Mouse (Mus musculus): Measurements from ENCODE around the gene Osbpl9. TPM values are rescaled to one million over a fixed set of nuclear protein-coding genes. Genes with fewer than 3 reads are reported as not detected.

The Osbpl9 gene
- total and polyA plus RNA-seq, 3 experiments: 91.6 to 102 (median 92.3) TPM

DNA sequence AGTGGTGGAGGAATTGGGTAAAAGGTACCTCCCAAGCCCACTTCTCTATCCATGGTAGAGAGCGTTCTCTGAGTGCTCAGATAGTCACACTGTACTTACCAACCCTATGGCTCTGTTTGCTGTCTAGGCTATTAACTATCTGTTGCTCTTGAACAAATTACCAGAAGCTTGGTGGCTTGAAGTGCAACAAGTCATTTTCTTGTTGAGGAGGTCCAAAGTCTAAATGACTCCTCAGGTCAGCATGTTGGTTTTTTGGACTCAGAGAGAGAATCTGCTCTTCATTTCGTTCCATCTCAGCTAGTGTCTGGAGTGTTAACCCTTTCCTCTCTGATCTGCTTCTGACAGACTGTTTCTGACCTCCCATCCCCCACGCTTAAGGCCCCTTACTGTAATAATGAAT lies 177.0 kb downstream of the Osbpl9 start:
- no peak overlapping the region for H3K4me3 ChIP-seq
- no peaks in the 10 kb centered on the region for H3K79me2 ChIP-seq (replicated peaks; ENCODE audit: control insufficient read depth, insufficient read depth, low read length)
- WGBS: 68% methylated on average over 3 of the region's 3 CpGs
- no peak for TF ChIP-seq POLR2A (IDR thresholded peaks at IDR 0.05; ENCODE audit: insufficient read depth, low read depth, low read length)
- no peak for TF ChIP-seq CTCF (IDR thresholded peaks at IDR 0.05)
- TF ChIP-seq EP300 (IDR thresholded peaks at IDR 0.05; ENCODE audit: insufficient read depth, low read depth, low read length): no peak
- H3K27ac ChIP-seq: no peak overlapping the region
- H3K27me3 ChIP-seq (ENCODE audit: control insufficient read depth, insufficient read depth, low read length): no peaks in the 10 kb centered on the region
- H3K4me1 ChIP-seq (ENCODE audit: control insufficient read depth, insufficient read depth, low read length): no peaks in the 10 kb centered on the region
- intact Hi-C loops (cut with DNase I): no loop called here
- DNase-seq: no peak
- no peak overlapping the region for H3K9ac ChIP-seq (ENCODE audit: low read depth, low read length)
- H3K36me3 ChIP-seq (ENCODE audit: control insufficient read depth, insufficient read depth, low read length): peaks cover 6% of the 10 kb centered on the region

DNA sequence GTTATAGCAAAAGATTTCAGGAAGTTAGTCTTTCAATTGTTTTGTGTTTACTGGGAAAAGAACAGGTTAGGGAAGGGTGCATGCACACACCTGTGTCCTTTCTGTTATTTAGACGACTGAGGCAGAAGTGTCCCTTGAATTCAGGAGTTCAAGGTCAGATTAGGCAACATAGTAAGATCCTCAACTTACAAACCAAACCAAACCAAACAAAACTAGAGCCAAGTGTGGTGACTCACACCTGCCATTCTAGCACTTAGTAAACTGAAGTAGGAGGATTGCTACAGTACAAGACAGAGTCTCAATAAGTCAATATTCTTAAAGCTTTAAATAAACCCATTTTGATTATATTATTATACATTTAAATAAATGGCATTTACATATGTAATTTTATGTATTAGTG lies 180.1 kb downstream of the Osbpl9 start:
- Histone ChIP-seq H3K27me3 (ENCODE audit: control insufficient read depth, insufficient read depth, low read length) (no peaks in the 10 kb centered on the region), H3K4me3 (no peak overlapping the region), H3K4me1 (ENCODE audit: control insufficient read depth, insufficient read depth, low read length) (no peaks in the 10 kb centered on the region; the same call in 1 of the 2 replicates), H3K27ac (no peak overlapping the region), H3K9ac (ENCODE audit: low read depth, low read length) (no peak overlapping the region), H3K36me3 (ENCODE audit: control insufficient read depth, insufficient read depth, low read length) (peaks cover 4% of the 10 kb centered on the region), H3K79me2 (replicated peaks; ENCODE audit: control insufficient read depth, insufficient read depth, low read length) (peaks cover 1% of the 10 kb centered on the region; the same call in 1 of the 2 replicates)
- TF ChIP-seq CTCF (IDR thresholded peaks at IDR 0.05) (no peak), POLR2A (IDR thresholded peaks at IDR 0.05; ENCODE audit: insufficient read depth, low read depth, low read length) (no peak), EP300 (IDR thresholded peaks at IDR 0.05; ENCODE audit: insufficient read depth, low read depth, low read length) (no peak)
- intact Hi-C loops (cut with DNase I): no loop called here
- WGBS: 63% methylated on average over 1 of the region's 1 CpGs
- no peak for DNase-seq

DNA sequence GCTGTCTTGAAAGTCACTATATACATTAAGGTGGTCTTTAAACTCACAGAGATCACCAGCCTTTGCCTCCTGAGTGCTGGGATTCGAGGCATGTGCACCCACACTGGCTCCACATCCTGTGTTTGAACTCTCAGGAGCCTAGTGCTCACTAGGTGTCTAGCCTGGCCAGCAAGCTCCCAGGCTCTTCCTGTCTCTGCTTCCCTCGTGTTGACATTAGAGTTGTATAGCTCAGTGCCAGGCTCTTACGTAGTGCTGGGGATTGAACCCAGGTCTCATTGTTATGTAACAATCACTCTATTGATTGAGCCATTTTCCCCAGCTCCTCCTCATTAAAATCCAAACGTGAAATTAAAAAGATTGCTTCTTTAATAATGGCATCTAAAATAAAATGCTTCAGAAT lies 182.8 kb downstream of the Osbpl9 start:
- Histone ChIP-seq H3K27ac (no peak overlapping the region), H3K36me3 (ENCODE audit: control insufficient read depth, insufficient read depth, low read length) (peaks cover 4% of the 10 kb centered on the region), H3K79me2 (replicated peaks; ENCODE audit: control insufficient read depth, insufficient read depth, low read length) (peaks cover 1% of the 10 kb centered on the region; the same call in 1 of the 2 replicates), H3K27me3 (ENCODE audit: control insufficient read depth, insufficient read depth, low read length) (no peaks in the 10 kb centered on the region), H3K4me3 (no peak overlapping the region), H3K4me1 (ENCODE audit: control insufficient read depth, insufficient read depth, low read length) (no peaks in the 10 kb centered on the region; the same call in 1 of the 2 replicates), H3K9ac (ENCODE audit: low read depth, low read length) (no peak overlapping the region)
- DNase-seq: no peak
- 65% methylated on average over 4 of the region's 4 CpGs for WGBS
- TF ChIP-seq EP300 (IDR thresholded peaks at IDR 0.05; ENCODE audit: insufficient read depth, low read depth, low read length) (no peak), CTCF (IDR thresholded peaks at IDR 0.05) (no peak), POLR2A (IDR thresholded peaks at IDR 0.05; ENCODE audit: insufficient read depth, low read depth, low read length) (no peak)
- intact Hi-C loops (cut with DNase I): no loop called here

DNA sequence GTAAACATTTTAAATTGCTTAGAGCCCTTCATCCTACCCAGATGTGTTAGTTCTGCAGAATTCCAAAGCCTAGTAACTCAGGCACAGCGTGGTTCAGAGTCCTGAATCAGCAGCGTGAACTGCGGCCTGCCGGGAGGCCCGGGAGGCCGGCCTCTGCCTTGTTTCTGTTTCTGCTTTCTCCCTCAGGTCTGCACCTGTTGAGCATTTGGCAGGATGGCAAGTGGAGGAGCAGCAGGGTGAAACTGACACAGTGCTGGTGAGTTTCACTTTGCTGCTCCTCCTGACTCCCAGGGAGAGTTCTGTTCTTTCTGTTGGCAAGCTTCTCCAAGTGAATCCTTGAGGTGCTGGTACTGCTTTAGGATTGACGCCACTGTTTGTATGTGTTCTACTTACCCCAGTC lies 184.6 kb downstream of the Osbpl9 start:
- H3K9ac ChIP-seq (ENCODE audit: low read depth, low read length): no peak overlapping the region
- H3K4me3 ChIP-seq: no peak overlapping the region
- H3K27ac ChIP-seq: no peak overlapping the region
- no peaks in the 10 kb centered on the region for H3K27me3 ChIP-seq (ENCODE audit: control insufficient read depth, insufficient read depth, low read length)
- no peaks in the 10 kb centered on the region; the same call in 1 of the 2 replicates for H3K4me1 ChIP-seq (ENCODE audit: control insufficient read depth, insufficient read depth, low read length)
- DNase-seq: no peak
- intact Hi-C loops (cut with DNase I): no loop called here
- TF ChIP-seq EP300 (IDR thresholded peaks at IDR 0.05; ENCODE audit: insufficient read depth, low read depth, low read length) (no peak), CTCF (IDR thresholded peaks at IDR 0.05) (no peak), POLR2A (IDR thresholded peaks at IDR 0.05; ENCODE audit: insufficient read depth, low read depth, low read length) (no peak)
- peaks cover 6% of the 10 kb centered on the region for H3K36me3 ChIP-seq (ENCODE audit: control insufficient read depth, insufficient read depth, low read length)
- peaks cover 6% of the 10 kb centered on the region; the same call in 1 of the 2 replicates for H3K79me2 ChIP-seq (replicated peaks; ENCODE audit: control insufficient read depth, insufficient read depth, low read length)
- WGBS: 82% methylated on average over 7 of the region's 7 CpGs

DNA sequence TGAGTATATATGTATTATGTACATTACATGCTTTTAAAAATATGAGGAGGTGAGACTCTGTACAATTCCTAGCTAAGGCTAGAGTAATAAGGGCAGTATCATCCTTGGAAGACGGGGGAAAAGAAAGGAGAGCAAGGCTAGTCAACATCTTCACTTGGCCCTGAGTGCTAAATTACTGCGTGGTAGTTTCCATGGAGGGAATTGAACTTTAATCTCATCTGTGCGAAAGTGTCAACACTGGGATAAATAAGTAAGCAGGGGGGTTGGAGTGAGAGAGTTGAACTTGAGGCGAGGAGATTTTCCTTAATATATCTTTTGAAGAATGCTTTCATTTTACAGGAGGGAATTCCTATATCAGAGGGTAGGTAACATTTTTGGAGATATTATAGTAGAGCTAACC lies 188.0 kb downstream of the Osbpl9 start:
- WGBS: 93% methylated on average over 4 of the region's 4 CpGs

More for the DNA sequence above, 188.0 kb downstream of the Osbpl9 start:
- intact Hi-C loops (cut with DNase I): no loop called here
- no peak for TF ChIP-seq CTCF (IDR thresholded peaks at IDR 0.05)
- TF ChIP-seq EP300 (IDR thresholded peaks at IDR 0.05; ENCODE audit: insufficient read depth, low read depth, low read length): no peak
- TF ChIP-seq POLR2A (IDR thresholded peaks at IDR 0.05; ENCODE audit: insufficient read depth, low read depth, low read length): no peak
- peaks cover 11% of the 10 kb centered on the region; the same call in 1 of the 2 replicates for H3K79me2 ChIP-seq (replicated peaks; ENCODE audit: control insufficient read depth, insufficient read depth, low read length)
- no peak overlapping the region for H3K4me3 ChIP-seq
- no peak overlapping the region for H3K9ac ChIP-seq (ENCODE audit: low read depth, low read length)
- H3K27me3 ChIP-seq (ENCODE audit: control insufficient read depth, insufficient read depth, low read length): no peaks in the 10 kb centered on the region
- no peak overlapping the region for H3K27ac ChIP-seq
- peaks cover 6% of the 10 kb centered on the region for H3K36me3 ChIP-seq (ENCODE audit: control insufficient read depth, insufficient read depth, low read length)
- no peak for DNase-seq
- H3K4me1 ChIP-seq (ENCODE audit: control insufficient read depth, insufficient read depth, low read length): no peaks in the 10 kb centered on the region; the same call in none of the 2 replicates

Small RNAs within 50 kb of the gene (microRNA-seq; reads per million reads assigned to microRNA genes)
- gene Mir761: 0 reads per million in 2 experiments

Other genes starting within 250 kb of the Osbpl9 start
- 100 to 1,000 TPM; 133 to 145 TPM for gene Nrd1, start 201.6 kb downstream of the Osbpl9 start, total RNA-seq (2021)
- 69.9 and 146 TPM in 2 replicates for gene Nrd1, start 201.6 kb downstream of the Osbpl9 start, polyA plus RNA-seq (2012; rRNA removed)
- not detected for gene Calr4, start 32.2 kb upstream of the Osbpl9 start, total RNA-seq (2021)
- 0.15 TPM in 1 of 2 replicates, not detected in the other for gene Calr4, start 32.2 kb upstream of the Osbpl9 start, polyA plus RNA-seq (2012; rRNA removed)
- gene Eps15, start 78.0 kb upstream of the Osbpl9 start, total RNA-seq (2021): 10 to 100 TPM; 43.1 to 46.8 TPM
- gene Eps15, start 78.0 kb upstream of the Osbpl9 start, polyA plus RNA-seq (2012; rRNA removed): 9.9 and 19.3 TPM in 2 replicates
- 1 to 10 TPM; 1.6 to 2.4 TPM for gene Ttc39a, start 204.4 kb upstream of the Osbpl9 start, total RNA-seq (2021)
- 1.8 and 2.7 TPM in 2 replicates for gene Ttc39a, start 204.4 kb upstream of the Osbpl9 start, polyA plus RNA-seq (2012; rRNA removed)